Mouse (Mus musculus): ENCODE measurements around the gene Tmco1. TPM values are rescaled to one million over a fixed set of nuclear protein-coding genes. Genes with fewer than 3 reads are reported as not detected.

Tmco1 gene
- total RNA-seq (2021): 100 to 1,000 TPM; 132 to 149 TPM
- long read RNA-seq, experiment 1, transcript Tmco1-204 (7 exons, 1,573 nt): major isoform, 51 of 55 reads
- long read RNA-seq, experiment 1, partial matches to known transcripts: 0 of 55 reads
- long read RNA-seq, experiment 1, other reads (novel, unspliced or antisense): 4 of 55 reads
- long read RNA-seq, experiment 2, transcript Tmco1-204 (7 exons, 1,573 nt): major isoform, 175 of 202 reads
- long read RNA-seq, experiment 2, partial matches to known transcripts: 21 of 202 reads
- long read RNA-seq, experiment 2, other reads (novel, unspliced or antisense): 6 of 202 reads

GRCm38 (mm10) chr1:167308261-167309054, at the start of gene Tmco1:
Tmco1 (plus strand) TSS chr1:167308378.
- peak; percentile 96 to 97 for DNase-seq (ENCODE audit: low spot score in 2 of 2)

GRCm38 (mm10) chr1:167259702-167260101, 48.5 kb upstream of the Tmco1 start:
- DNase-seq (ENCODE audit: low spot score in 2 of 2): no peak

GRCm38 (mm10) chr1:167261750-167262149, 46.4 kb upstream of the Tmco1 start:
- no peak for DNase-seq (ENCODE audit: low spot score in 2 of 2)

GRCm38 (mm10) chr1:167262489-167263041, 45.6 kb upstream of the Tmco1 start:
- DNase-seq (ENCODE audit: low spot score in 2 of 2): no peak

- DNase-seq (ENCODE audit: low spot score in 2 of 2): no peak
Measured at GRCm38 (mm10) chr1:167265366-167265765, 42.8 kb upstream of the Tmco1 start.

- DNase-seq (ENCODE audit: low spot score in 2 of 2): no peak
Measured at GRCm38 (mm10) chr1:167266720-167267119, 41.5 kb upstream of the Tmco1 start.

- DNase-seq (ENCODE audit: low spot score in 2 of 2): no peak
Measured at GRCm38 (mm10) chr1:167268360-167269063, 39.7 kb upstream of the Tmco1 start.

GRCm38 (mm10) chr1:167269350-167269811, 38.8 kb upstream of the Tmco1 start:
- DNase-seq (ENCODE audit: low spot score in 2 of 2): no peak

- peak in 1 of 2 experiments; percentile 45 for DNase-seq (ENCODE audit: low spot score in 2 of 2)
Measured at GRCm38 (mm10) chr1:167269856-167270270, 38.3 kb upstream of the Tmco1 start.

GRCm38 (mm10) chr1:167270342-167271111, 37.7 kb upstream of the Tmco1 start:
- no peak for DNase-seq (ENCODE audit: low spot score in 2 of 2)

- DNase-seq (ENCODE audit: low spot score in 2 of 2): no peak
Measured at GRCm38 (mm10) chr1:167271304-167271703, 36.9 kb upstream of the Tmco1 start.

- no peak for DNase-seq (ENCODE audit: low spot score in 2 of 2)
Measured at GRCm38 (mm10) chr1:167271841-167272240, 36.3 kb upstream of the Tmco1 start.

GRCm38 (mm10) chr1:167273380-167274163, 34.6 kb upstream of the Tmco1 start:
- DNase-seq (ENCODE audit: low spot score in 2 of 2): no peak

- DNase-seq (ENCODE audit: low spot score in 2 of 2): no peak
Measured at GRCm38 (mm10) chr1:167274646-167275390, 33.4 kb upstream of the Tmco1 start.

- no peak for DNase-seq (ENCODE audit: low spot score in 2 of 2)
Measured at GRCm38 (mm10) chr1:167278395-167278794, 29.8 kb upstream of the Tmco1 start.

- DNase-seq (ENCODE audit: low spot score in 2 of 2): no peak
Measured at GRCm38 (mm10) chr1:167279160-167279715, 28.9 kb upstream of the Tmco1 start.

GRCm38 (mm10) chr1:167280061-167280460, 28.1 kb upstream of the Tmco1 start:
- DNase-seq (ENCODE audit: low spot score in 2 of 2): no peak

GRCm38 (mm10) chr1:167282112-167282511, 26.1 kb upstream of the Tmco1 start:
- no peak for DNase-seq (ENCODE audit: low spot score in 2 of 2)

- no peak for DNase-seq (ENCODE audit: low spot score in 2 of 2)
Measured at GRCm38 (mm10) chr1:167282768-167283167, 25.4 kb upstream of the Tmco1 start.
